Mouse (Mus musculus): Measurements from ENCODE around the gene Dupd1.

The Dupd1 gene

GRCm38 (mm10) chr14:21714486-21714885, at the start of gene Dupd1:
Gene Dupd1, minus strand, starts transcription at chr14:21714576.
- DNase-seq (ENCODE audit: low spot score) = no peak

- no peak for DNase-seq (ENCODE audit: low spot score)
Observed at GRCm38 (mm10) chr14:21763736-21764135, 49.4 kb upstream of the Dupd1 start.

GRCm38 (mm10) chr14:21761560-21761959, 47.2 kb upstream of the Dupd1 start:
- no peak for DNase-seq (ENCODE audit: low spot score)

- DNase-seq (ENCODE audit: low spot score) = no peak
Observed at GRCm38 (mm10) chr14:21753367-21753766, 39.0 kb upstream of the Dupd1 start.

GRCm38 (mm10) chr14:21752411-21752810, 38.0 kb upstream of the Dupd1 start:
- DNase-seq (ENCODE audit: low spot score) = no peak

GRCm38 (mm10) chr14:21750881-21751542, 36.6 kb upstream of the Dupd1 start, which contains the start of gene Dusp13:
Gene Dusp13, minus strand, starts transcription at chr14:21751181.
- DNase-seq (ENCODE audit: low spot score) = peak; percentile 67

- DNase-seq (ENCODE audit: low spot score) = peak; percentile 83
Observed at GRCm38 (mm10) chr14:21750008-21750880, 35.9 kb upstream of the Dupd1 start, which contains the start of gene Samd8. Gene Samd8, plus strand, starts transcription at chr14:21750531.

DNA sequence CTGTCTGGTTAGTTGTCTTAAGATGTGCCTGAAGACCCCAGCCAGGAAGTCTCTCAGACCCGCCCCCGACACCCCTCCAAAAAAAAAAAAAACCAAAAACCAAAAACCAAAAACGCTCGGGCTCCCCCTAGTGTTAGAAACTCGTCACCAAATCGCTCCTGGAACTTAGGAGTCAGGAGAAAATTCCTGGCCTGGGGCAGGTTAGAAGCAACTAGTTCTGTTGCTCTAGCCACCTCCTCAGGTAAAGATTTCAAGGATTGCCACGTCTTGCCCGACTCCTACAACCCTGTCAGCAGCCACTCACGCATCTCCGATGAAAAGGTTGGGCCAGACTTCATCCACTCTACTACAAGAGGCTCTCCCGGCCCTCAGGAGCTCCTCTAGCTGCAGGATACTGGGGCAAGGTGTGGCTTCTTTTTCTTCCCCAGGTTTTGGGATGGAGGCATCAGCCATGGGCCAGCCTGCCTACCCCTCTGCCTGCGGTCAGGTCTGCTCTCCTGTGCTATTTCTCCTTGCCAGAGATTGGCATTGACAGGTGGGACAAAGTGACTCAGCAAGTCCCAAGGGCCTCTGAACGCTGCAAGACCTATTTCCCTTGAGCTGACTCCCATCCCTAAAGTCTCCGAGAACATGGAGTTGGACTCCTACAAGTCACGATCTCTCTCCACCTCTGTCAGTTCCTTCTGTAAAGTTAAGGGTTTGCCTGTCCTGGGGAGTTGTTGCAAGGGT, 33.9 kb upstream of the Dupd1 start:
- DNase-seq (ENCODE audit: low spot score) = peak; percentile 25

DNA sequence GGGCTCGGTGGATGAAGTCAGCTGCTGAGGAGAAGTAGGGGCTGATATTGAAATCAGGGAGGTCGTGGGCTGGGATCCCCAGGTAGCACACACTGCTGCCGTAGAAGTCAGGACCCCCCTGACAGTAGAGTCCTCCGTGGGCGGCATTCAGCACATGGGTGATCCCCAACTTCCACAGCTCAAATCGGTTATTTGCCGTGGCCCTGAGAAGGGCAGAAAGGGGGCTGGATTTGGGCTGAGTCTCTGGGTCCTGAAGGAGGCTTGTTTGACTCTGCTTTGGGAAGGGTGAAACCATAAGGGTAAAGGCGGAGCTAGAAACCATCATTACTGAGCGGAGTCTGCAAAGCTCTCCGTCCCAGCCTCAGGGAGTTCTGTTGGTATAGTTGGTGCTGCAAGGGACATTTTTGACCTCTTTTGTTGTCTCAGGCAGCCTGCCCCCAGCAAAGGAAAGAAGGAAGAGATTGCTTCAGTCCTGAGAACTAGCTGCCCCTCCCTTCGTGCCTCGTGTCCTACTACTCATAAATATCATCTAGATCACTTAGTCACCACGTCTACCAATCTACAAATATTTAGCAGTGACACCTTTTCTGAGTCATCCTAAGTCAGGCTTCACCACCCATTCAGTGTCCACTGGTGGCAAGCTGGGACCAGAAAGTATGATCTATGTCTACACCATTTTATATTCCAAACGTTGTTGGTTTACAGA, 33.2 kb upstream of the Dupd1 start:
- DNase-seq (ENCODE audit: low spot score) = no peak

DNA sequence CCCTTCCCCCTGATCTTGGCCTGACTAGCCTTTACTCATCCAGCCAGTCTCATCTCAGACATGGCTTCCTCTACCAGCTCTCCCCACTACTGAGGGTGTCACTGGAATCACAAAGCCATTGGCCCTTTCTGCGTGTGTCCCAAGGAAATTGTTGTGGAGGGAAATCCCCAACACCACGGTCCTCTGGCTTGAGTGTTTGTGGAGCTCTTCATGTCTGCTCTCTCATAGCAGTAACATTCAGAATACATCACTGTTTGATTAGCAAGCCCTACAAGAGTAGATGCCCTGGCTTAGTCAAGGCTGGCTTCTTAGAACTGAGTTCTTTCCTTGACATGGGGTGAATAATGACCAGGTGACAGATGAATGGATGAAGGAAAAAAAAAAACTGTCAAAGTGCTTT, 32.5 kb upstream of the Dupd1 start:
- no peak for DNase-seq (ENCODE audit: low spot score)

DNA sequence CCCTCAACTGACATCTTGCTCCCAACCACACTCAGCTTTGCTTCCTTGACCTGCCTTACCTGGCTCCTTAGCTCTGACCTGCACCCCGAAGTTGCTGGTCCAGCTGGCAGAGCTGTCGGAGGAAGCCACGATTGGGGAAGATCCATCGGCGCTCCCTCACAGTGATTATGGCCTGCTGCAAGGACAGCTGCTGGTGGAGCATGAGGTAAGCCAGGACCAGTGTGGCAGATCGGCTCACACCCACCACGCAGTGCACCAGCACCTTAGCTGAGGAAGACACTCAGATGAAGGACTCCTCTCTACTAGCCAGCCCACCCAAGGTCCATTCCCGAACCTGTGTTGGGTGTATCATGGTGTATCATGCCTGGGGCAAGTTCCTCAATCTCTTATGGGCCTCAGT, 31.9 kb upstream of the Dupd1 start:
- DNase-seq (ENCODE audit: low spot score) = no peak

DNA sequence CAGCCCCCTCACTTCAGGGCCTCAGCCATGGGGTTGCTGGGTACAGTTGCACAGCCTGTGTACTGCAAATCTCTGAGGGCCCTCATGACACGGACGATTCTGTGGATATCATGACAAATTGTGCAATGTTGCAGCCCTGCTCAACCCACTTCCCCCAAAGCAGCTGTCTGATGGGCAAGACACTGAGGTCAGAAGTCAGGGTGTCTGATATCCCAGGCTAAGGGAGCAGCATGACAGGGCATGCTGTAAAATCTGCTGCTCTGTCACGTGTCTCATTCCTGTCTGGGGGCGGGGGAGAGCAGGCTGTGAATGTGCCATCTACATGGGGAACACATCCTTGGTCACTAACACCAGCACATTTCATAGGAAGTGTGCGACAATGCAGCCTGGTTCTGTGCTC, 30.8 kb upstream of the Dupd1 start:
- no peak for DNase-seq (ENCODE audit: low spot score)

GRCm38 (mm10) chr14:21744169-21744568, 29.8 kb upstream of the Dupd1 start:
- DNase-seq (ENCODE audit: low spot score) = no peak

- no peak for DNase-seq (ENCODE audit: low spot score)
Observed at GRCm38 (mm10) chr14:21742441-21742840, 28.1 kb upstream of the Dupd1 start.

GRCm38 (mm10) chr14:21741786-21742185, 27.4 kb upstream of the Dupd1 start:
- peak; percentile 76 for DNase-seq (ENCODE audit: low spot score)

- no peak for DNase-seq (ENCODE audit: low spot score)
Observed at GRCm38 (mm10) chr14:21741314-21741713, 26.9 kb upstream of the Dupd1 start.

DNA sequence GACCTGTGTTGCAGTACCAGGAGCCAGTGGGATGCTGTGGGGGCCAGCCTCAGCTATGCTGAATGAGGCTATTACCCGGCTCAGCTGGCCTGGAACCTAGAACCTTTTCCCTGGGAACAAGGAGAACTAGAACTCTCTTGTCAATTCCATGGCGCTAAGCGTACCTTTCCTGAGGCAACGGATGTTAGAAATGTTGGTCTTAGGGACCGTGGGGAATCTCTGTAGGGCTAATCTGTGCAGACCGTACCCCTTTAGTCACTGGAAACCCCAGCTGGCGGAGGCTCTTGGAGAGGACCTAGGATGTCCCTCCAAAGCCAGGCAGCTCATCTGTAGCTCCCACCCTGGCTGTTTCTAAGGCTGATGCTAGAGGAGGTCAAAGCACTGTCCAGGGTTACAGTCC, 26.0 kb upstream of the Dupd1 start:
- no peak for DNase-seq (ENCODE audit: low spot score)

GRCm38 (mm10) chr14:21733131-21733905, 18.9 kb upstream of the Dupd1 start:
- no peak for DNase-seq (ENCODE audit: low spot score)

DNA sequence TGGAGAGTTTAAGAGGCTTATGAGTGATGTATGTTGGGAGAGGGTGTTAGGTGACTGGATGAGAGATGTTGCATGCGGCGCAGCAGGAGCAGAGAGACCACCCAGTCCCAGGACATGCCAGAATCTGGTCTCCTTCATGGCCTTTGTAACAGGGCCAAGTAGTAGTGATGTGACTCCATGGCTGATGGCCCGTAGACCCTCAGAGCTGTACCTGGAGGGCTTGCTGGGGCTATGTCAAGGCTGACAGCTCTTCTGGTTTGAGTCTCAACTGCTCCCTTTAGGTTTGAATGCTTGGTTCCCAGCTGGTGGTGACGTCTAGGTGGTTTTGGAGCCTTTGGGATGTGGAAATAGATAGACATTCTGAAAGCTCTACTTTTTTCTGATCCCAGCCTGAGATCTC, 15.6 kb upstream of the Dupd1 start:
- no peak for DNase-seq (ENCODE audit: low spot score)

- DNase-seq (ENCODE audit: low spot score) = no peak
Observed at GRCm38 (mm10) chr14:21729031-21729732, 14.8 kb upstream of the Dupd1 start.

Measured in MN1 (cell line).